Mouse (Mus musculus) lung, embryonic 15.5 days (tissue): ENCODE data around the gene Grip1. TPM values are rescaled to one million over a fixed set of nuclear protein-coding genes. Genes with fewer than 3 reads are reported as not detected.

Experiments used
- ATAC-seq: fragments of 200-750 bp; cut with Nextera tagmentation; 2 replicates; pipeline ENCODE4 v1.8.0; 2017; ENCODE audit warnings: moderate number of reproducible peaks, borderline replicate concordance; ENCODE audit not compliant: low FRiP score, low TSS enrichment; ENCODE audit errors: extremely low read depth
- H3K27ac ChIP-seq: fragments of 300-500 bp; sonication (generic); 2 replicates; pipeline ENCODE4 v1.5.1; 2015; ENCODE audit warnings: moderate library complexity, mild to moderate bottlenecking, inconsistent platforms
- H3K27me3 ChIP-seq: fragments of 300-500 bp; sonication (generic); 2 replicates; pipeline ENCODE4 v1.6.1; 2015; ENCODE audit warnings: inconsistent platforms
- H3K36me3 ChIP-seq: fragments of 300-500 bp; sonication (generic); 2 replicates; pipeline ENCODE4 v1.6.1; 2015; ENCODE audit warnings: inconsistent platforms
- H3K4me1 ChIP-seq: fragments of 300-500 bp; sonication (generic); 2 replicates; pipeline ENCODE4 v1.6.1; 2015; ENCODE audit warnings: inconsistent platforms
- H3K4me2 ChIP-seq: fragments of 300-500 bp; sonication (generic); 2 replicates; pipeline ENCODE4 v1.6.1; 2015; ENCODE audit warnings: inconsistent platforms, mild to moderate bottlenecking, moderate library complexity
- H3K4me3 ChIP-seq: fragments of 300-500 bp; sonication (generic); 2 replicates; pipeline ENCODE4 v1.5.1; 2015; ENCODE audit warnings: mild to moderate bottlenecking, inconsistent platforms
- H3K9ac ChIP-seq: fragments of 300-500 bp; sonication (generic); 2 replicates; pipeline ENCODE4 v1.6.1; 2015; ENCODE audit warnings: inconsistent platforms
- H3K9me3 ChIP-seq: fragments of 300-500 bp; sonication (generic); 2 replicates; pipeline ENCODE4 v1.6.1; 2016; ENCODE audit warnings: inconsistent platforms
- WGBS: fragments of 180-500 bp; shearing (Covaris S2); methylation state at CpG from one replicate; pipeline ENCODE4 v1.1.7; 2015; 5-methylcytosine and 5-hydroxymethylcytosine counted together
- polyA plus RNA-seq: library from polyadenylated mRNA; unstranded; fragments of >200 nt; fragmentation: Nextera tagmentation; extraction: Ambion mirVana; gene quantifications from 2 replicates; pipeline ENCODE4 v1.2.1, GENCODE M21; 2015

The Grip1 gene
- polyA plus RNA-seq, 1 experiment from 2014 or later = 1.7 TPM

DNA sequence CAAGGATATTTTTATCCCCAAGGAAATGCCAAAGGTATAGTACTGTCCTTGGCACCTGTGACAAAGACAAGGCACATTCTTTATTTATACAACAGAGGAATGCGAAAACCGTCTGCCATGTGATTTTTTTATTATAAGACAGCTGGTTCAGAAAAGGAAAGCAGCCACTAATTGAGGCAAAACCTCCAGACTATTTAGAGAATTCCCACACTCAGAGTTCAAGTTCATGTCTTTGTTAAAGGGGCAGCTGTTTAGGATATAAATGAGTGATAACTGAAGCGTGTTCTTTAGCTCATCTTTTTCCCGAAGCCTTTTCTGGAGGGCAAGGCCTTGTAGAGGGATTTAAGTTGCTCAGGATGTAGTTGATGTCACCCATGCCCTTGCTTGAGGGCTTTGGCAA lies 126.4 kb downstream of the Grip1 start:
- no peaks in the 10 kb centered on the region for H3K9me3 ChIP-seq
- no peak overlapping the region for H3K9ac ChIP-seq
- H3K4me1 ChIP-seq = no peaks in the 10 kb centered on the region
- ATAC-seq = no peak
- H3K4me2 ChIP-seq = no peak overlapping the region
- no peaks in the 10 kb centered on the region for H3K36me3 ChIP-seq
- no peak overlapping the region for H3K4me3 ChIP-seq
- H3K27ac ChIP-seq = no peak overlapping the region
- no peaks in the 10 kb centered on the region for H3K27me3 ChIP-seq
- 37% methylated on average over 4 of the region's 4 CpGs for WGBS

DNA sequence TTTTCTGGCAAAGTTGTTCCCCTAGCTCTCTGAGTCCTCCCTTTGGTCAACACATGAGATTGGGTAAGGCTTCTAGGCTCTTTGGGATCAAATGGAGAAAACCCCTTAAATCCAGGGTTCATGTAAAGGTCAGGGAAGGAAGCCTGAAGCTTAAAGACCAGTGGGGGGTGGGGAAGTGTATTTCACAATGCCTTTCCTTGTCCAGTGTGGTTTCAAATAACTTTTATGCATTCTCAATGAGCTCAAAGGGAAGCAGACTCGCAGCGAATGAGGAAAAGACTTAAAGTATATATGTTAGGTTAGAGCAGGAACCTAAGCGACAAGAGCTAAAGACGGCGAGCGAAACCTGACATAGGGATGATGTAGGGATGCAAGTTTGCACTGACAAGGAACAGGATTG lies 131.0 kb downstream of the Grip1 start:
- H3K4me3 ChIP-seq = no peak overlapping the region
- H3K4me1 ChIP-seq = no peaks in the 10 kb centered on the region
- H3K4me2 ChIP-seq = no peak overlapping the region
- no peaks in the 10 kb centered on the region for H3K36me3 ChIP-seq
- H3K27ac ChIP-seq = no peak overlapping the region
- no peaks in the 10 kb centered on the region for H3K27me3 ChIP-seq
- no peak for ATAC-seq
- 69% methylated on average over 6 of the region's 6 CpGs for WGBS
- no peak overlapping the region for H3K9ac ChIP-seq
- H3K9me3 ChIP-seq = no peaks in the 10 kb centered on the region

DNA sequence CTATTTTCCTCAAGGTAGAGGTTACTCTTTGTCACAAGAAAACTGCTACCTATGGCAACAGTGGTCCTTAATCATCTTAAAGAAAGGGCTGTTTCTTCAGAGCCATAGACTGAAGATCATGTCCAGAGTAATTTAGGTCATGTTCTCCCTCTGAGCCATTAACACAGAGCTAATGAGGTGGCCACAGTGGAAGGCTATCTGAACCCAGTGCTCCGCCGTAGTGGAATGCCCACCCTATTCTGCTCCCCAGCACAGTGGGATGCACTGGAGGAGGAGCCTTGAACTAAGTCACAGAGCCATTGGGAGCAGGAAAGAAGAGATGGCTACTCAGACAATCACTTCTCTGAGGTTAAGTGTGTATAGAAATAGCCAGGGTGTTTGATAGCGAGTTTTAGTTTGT lies 133.3 kb downstream of the Grip1 start:
- Histone ChIP-seq H3K4me2 (no peak overlapping the region), H3K9ac (no peak overlapping the region), H3K27me3 (no peaks in the 10 kb centered on the region), H3K36me3 (no peaks in the 10 kb centered on the region), H3K4me1 (no peaks in the 10 kb centered on the region), H3K9me3 (no peaks in the 10 kb centered on the region), H3K27ac (no peak overlapping the region), H3K4me3 (no peak overlapping the region)
- ATAC-seq = no peak
- WGBS = 77% methylated on average over 3 of the region's 3 CpGs

DNA sequence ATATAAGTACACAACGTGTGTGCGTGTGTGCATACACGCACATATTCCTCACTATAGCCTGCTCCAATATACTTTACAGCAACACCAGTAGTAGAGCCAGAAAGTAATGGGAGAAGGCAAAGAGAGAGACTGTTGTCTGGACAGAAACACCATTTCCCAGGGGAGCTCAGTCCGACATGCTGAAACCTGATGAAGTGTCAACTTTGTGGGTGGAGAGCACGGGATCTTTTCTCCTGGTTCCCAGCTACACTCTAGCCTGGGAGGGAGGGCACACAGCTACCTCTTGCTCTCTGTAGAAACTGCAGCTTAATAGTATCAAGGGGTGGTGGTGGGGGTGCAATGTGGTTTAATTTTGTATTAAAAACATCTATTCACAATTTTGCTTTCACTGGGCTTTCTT lies 143.2 kb downstream of the Grip1 start:
- no peaks in the 10 kb centered on the region for H3K27me3 ChIP-seq
- no peak for ATAC-seq
- no peaks in the 10 kb centered on the region for H3K4me1 ChIP-seq
- 54% methylated on average over 5 of the region's 5 CpGs for WGBS
- no peak overlapping the region for H3K4me2 ChIP-seq
- no peaks in the 10 kb centered on the region for H3K36me3 ChIP-seq
- H3K27ac ChIP-seq = no peak overlapping the region
- no peak overlapping the region for H3K9ac ChIP-seq
- H3K4me3 ChIP-seq = no peak overlapping the region
- H3K9me3 ChIP-seq = no peaks in the 10 kb centered on the region

DNA sequence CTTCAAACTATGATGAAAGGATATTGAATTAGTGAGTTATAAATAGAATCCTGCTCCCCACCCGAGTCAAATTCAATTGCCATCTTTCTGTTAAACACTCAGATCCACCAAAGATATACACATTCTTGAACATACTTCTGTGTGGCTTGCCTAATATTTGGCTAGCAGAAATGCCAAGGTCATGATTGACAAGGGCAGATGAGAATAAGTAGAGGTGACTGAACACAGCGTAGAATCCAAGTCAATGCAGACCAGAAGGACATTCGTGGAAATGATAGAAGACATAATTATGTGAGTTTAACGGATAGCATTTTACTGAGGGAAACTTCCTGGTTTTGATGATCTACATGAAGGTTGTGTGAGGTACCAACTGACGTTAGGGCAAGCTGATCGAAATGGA lies 153.9 kb downstream of the Grip1 start:
- WGBS = 66% methylated on average over 6 of the region's 6 CpGs
- Histone ChIP-seq H3K27me3 (no peaks in the 10 kb centered on the region), H3K4me3 (no peak overlapping the region), H3K9me3 (no peaks in the 10 kb centered on the region), H3K9ac (no peak overlapping the region), H3K36me3 (no peaks in the 10 kb centered on the region), H3K4me2 (no peak overlapping the region), H3K27ac (no peak overlapping the region), H3K4me1 (0 out of 2 replicates have a peak, but pooled peaks cover 2% of the 10 kb centered on the region)
- no peak for ATAC-seq

DNA sequence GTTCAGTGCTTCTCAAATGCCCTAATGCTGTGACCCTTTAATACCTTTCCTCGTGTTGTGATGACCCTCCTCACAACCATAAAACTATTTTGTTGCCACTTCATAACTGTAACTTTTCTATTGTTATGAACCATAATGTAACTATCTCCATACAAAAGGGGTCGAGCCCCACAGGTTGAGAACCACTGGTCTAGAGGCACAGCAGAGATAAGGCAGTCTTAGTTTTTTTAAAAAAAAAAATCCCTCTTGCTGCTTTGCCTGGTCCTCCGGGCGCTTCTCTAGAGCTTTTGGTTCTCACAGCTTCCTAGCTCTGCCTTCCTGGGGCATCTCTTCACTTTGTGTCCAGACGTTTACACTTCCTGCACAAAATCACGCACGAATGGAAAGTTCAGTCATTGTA lies 155.4 kb downstream of the Grip1 start:
- Histone ChIP-seq H3K27me3 (no peaks in the 10 kb centered on the region), H3K27ac (no peak overlapping the region), H3K4me2 (no peak overlapping the region), H3K36me3 (no peaks in the 10 kb centered on the region), H3K4me3 (no peak overlapping the region), H3K4me1 (0 out of 2 replicates have a peak, but pooled peaks cover 5% of the 10 kb centered on the region), H3K9ac (no peak overlapping the region), H3K9me3 (no peaks in the 10 kb centered on the region)
- ATAC-seq = no peak
- 74% methylated on average over 7 of the region's 7 CpGs for WGBS

DNA sequence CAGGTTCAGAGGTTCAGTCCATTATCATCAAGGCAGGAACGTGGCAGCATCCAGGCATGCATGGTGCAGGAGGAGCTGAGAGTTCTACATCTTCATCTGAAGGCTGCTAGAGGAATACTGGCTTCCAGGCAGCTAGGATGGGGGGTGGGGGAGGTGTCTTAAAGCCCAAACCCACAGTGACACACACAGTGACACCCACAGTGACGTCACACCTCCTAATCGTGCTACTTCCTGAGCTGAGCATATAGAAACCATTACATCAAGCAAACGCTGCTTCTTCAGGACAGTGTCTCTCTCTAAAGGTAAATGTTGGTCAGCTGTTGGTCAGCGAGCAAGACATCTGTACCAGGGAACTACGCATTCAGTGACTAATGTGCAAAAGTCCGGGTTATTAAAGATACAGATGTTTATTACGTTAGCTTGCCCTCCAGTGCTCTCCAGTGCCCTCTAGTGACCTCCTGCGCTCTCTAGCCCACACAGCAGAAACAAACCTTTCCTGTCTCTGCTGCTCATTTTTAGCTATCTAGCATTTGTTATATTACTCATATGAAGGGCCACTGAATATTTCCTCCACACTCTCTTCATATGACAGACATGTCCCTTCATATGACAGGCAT lies 156.8 kb downstream of the Grip1 start:
- Histone ChIP-seq H3K4me1 (peaks cover 13% of the 10 kb centered on the region), H3K9ac (no peak overlapping the region), H3K4me2 (peak overlapping the region; percentile 28; the same call in 1 of the 2 replicates), H3K36me3 (no peaks in the 10 kb centered on the region), H3K9me3 (no peaks in the 10 kb centered on the region), H3K27ac (no peak overlapping the region), H3K27me3 (no peaks in the 10 kb centered on the region), H3K4me3 (0 out of 2 replicates have a peak overlapping the region, but pooled peaks have one; percentile 9)
- WGBS = 39% methylated on average over 9 of the region's 9 CpGs
- ATAC-seq = no peak

DNA sequence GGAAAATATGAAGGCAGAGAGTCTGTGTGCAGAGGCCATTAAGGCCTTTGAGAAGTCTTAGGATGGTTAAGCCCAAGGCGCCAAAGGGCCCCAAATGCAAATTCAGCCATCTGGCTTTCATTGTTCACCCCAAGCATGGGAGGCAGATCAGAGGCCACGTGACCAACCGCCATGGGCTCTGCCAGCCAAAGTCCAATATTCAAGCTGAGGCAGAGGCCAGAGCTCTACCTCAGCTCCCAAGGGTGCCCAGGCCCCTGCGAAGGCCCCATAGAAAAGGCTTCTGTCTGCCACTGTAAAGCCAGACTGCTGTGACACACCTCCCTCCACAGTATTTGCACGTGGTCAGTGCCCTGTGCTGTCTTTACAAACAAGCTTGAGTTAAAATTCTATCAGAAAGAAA lies 158.4 kb downstream of the Grip1 start:
- Histone ChIP-seq H3K9me3 (no peaks in the 10 kb centered on the region), H3K4me2 (no peak overlapping the region), H3K9ac (no peak overlapping the region), H3K4me3 (no peak overlapping the region), H3K27ac (no peak overlapping the region), H3K4me1 (peaks cover 23% of the 10 kb centered on the region), H3K36me3 (no peaks in the 10 kb centered on the region), H3K27me3 (no peaks in the 10 kb centered on the region)
- ATAC-seq = no peak
- WGBS = 92% methylated on average over 5 of the region's 5 CpGs

DNA sequence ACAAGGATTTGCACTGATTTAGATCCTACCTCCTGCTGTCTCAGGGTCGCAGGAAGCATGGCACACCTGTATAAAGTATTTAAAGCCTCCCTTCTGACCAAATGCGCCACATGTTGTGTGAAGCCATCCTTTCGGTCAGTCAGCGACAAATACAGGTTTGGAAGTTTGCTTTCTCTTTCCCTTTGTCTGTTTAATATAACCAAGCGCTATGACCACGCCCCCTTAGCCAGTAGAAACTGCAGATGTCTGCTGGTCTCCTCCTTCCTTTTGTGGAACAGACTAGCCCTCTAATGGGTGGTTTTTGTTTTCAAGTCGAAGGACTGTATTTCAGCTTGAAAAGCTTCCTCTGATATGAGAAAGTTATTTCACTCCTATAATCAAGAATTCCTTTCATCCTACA lies 161.1 kb downstream of the Grip1 start:
- H3K4me1 ChIP-seq = peaks cover 24% of the 10 kb centered on the region
- H3K9ac ChIP-seq = no peak overlapping the region
- ATAC-seq = peak; percentile 55; the same call in 1 of the 2 replicates
- WGBS = 30% methylated on average over 7 of the region's 7 CpGs
- peak overlapping the region; percentile 44 for H3K4me2 ChIP-seq
- no peaks in the 10 kb centered on the region for H3K36me3 ChIP-seq
- H3K27me3 ChIP-seq = no peaks in the 10 kb centered on the region
- peak overlapping the region; percentile 71 for H3K27ac ChIP-seq
- no peaks in the 10 kb centered on the region for H3K9me3 ChIP-seq
- 0 out of 2 replicates have a peak overlapping the region, but pooled peaks have one; percentile 8 for H3K4me3 ChIP-seq

DNA sequence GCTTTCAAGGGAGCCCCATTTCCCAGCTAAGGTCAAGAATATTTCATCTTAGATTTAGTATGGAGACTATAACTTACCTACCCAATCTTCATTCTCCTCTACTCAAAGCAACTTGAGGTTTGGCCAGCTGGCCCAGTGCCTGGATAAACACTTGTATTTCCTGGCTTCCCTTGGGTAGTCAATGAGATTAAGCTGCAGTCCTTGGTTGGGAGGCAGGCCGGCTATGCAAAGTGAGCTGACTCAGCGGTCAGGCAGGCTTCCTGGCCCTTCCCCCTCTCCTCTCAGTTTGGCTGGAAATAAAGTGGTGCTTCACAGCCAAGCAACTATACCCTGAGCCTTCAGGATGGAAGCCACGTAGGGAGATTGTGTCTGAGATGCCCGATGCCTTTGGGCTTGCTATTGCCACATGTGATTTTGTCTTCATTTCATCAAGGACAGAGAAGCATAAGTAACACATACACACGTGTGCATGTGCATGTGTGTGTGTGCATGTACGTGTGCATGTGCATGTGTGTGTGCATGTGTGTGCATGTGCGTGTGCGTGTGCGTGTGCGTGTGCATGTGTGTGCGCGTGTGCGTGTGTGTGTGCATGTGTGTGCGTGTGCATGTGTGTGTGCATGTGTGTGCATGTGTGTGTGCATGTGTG lies 161.7 kb downstream of the Grip1 start:
- Histone ChIP-seq H3K4me3 (0 out of 2 replicates have a peak overlapping the region, but pooled peaks have one; percentile 8), H3K27me3 (no peaks in the 10 kb centered on the region), H3K27ac (peak overlapping the region; percentile 71), H3K36me3 (no peaks in the 10 kb centered on the region), H3K9me3 (no peaks in the 10 kb centered on the region), H3K4me1 (peaks cover 24% of the 10 kb centered on the region), H3K4me2 (peak overlapping the region; percentile 44), H3K9ac (no peak overlapping the region)
- 65% methylated on average over 14 of the region's 14 CpGs for WGBS
- peak; percentile 94 for ATAC-seq

DNA sequence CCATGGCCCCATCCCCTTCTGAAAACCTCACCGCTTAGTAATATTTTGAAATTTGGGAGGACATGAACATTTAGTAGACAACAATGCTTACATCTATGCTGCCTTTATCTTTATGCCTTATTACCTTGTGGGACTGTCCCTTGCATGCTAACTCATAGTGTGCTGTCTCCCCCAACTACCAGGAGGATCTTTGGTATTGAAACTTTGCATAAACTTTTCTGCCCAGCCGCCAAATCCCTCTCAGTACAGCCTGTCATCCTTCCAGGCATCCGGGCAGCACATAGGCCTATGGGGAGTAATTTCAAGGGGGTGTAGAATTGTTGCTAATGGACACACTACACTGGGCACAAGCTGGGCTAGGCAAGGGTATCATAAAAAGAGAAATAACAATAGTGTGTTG lies 162.4 kb downstream of the Grip1 start:
- no peaks in the 10 kb centered on the region for H3K9me3 ChIP-seq
- H3K4me2 ChIP-seq = no peak overlapping the region
- no peak overlapping the region for H3K27ac ChIP-seq
- H3K4me1 ChIP-seq = peaks cover 24% of the 10 kb centered on the region
- H3K27me3 ChIP-seq = no peaks in the 10 kb centered on the region
- H3K36me3 ChIP-seq = no peaks in the 10 kb centered on the region
- ATAC-seq = no peak
- no peak overlapping the region for H3K9ac ChIP-seq
- no peak overlapping the region for H3K4me3 ChIP-seq
- WGBS = 77% methylated on average over 3 of the region's 3 CpGs

DNA sequence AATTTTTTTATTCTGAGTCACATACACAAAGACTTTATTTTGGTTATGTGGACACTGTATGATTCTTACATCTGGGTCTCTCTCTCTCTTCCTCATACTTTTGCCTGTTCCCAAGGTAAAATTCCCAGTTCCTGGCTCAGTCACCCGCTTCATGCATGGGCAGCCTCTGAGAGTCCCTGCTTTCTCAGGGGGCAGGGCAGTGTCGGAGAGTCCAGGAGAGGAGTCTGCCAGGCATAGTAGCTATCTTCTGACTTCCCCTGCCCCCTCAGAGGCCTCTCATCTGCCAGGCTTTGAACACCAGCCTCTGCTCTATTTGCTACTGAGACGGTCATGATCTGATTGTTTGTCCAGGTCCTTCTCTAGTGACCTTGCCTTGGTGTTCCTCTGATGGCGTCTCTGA lies 175.0 kb downstream of the Grip1 start:
- no peaks in the 10 kb centered on the region for H3K36me3 ChIP-seq
- 0 out of 2 replicates have a peak, but pooled peaks cover 3% of the 10 kb centered on the region for H3K4me1 ChIP-seq
- H3K27ac ChIP-seq = no peak overlapping the region
- 63% methylated on average over 4 of the region's 4 CpGs for WGBS
- H3K4me3 ChIP-seq = no peak overlapping the region
- H3K9ac ChIP-seq = no peak overlapping the region
- no peak overlapping the region for H3K4me2 ChIP-seq
- ATAC-seq = no peak
- no peaks in the 10 kb centered on the region for H3K27me3 ChIP-seq
- no peaks in the 10 kb centered on the region for H3K9me3 ChIP-seq
